Mouse (Mus musculus) erythroblast, embryonic 14.5 days (primary cell): ENCODE data around the gene Zbtb18. TPM values are rescaled to one million over a fixed set of nuclear protein-coding genes. Genes with fewer than 3 reads are reported as not detected.

Experiments used
- H3K27me3 ChIP-seq: 2 replicates; pipeline ENCODE4 v1.6.1; 2012; ENCODE audit warnings: inconsistent platforms; ENCODE audit not compliant: control insufficient read depth
- H3K36me3 ChIP-seq: 2 replicates; pipeline ENCODE4 v1.6.1; 2012; ENCODE audit warnings: mild to moderate bottlenecking, inconsistent platforms; ENCODE audit not compliant: control insufficient read depth
- H3K4me1 ChIP-seq: 2 replicates; pipeline ENCODE4 v1.6.1; 2012; ENCODE audit warnings: inconsistent platforms; ENCODE audit not compliant: control insufficient read depth
- H3K4me3 ChIP-seq: replicated peaks from 2 replicates; pipeline ENCODE3; 2012; ENCODE audit warnings: moderate library complexity, mild to moderate bottlenecking, inconsistent platforms
- H3K9me3 ChIP-seq: 2 replicates; pipeline ENCODE4 v1.6.1; 2012; ENCODE audit warnings: low read length, inconsistent platforms, mixed read lengths; ENCODE audit not compliant: control insufficient read depth
- GATA1 ChIP-seq: IDR thresholded peaks from 2 replicates; pipeline ENCODE4 v1.6.1; 2012; ENCODE audit warnings: low read length, inconsistent platforms, mixed read lengths
- TAL1 ChIP-seq: IDR thresholded peaks from 3 replicates; pipeline ENCODE4 v1.6.1; 2012; ENCODE audit warnings: low read length, inconsistent platforms, mixed read lengths
- polyA plus RNA-seq: library from polyadenylated mRNA; stranded (reverse); fragments of >175 nt; gene quantifications from 2 replicates; pipeline ENCODE4 v1.2.3, GENCODE M21; 2012

The Zbtb18 gene
- 0.26 and 1.0 TPM in 2 replicates for polyA plus RNA-seq

DNA sequence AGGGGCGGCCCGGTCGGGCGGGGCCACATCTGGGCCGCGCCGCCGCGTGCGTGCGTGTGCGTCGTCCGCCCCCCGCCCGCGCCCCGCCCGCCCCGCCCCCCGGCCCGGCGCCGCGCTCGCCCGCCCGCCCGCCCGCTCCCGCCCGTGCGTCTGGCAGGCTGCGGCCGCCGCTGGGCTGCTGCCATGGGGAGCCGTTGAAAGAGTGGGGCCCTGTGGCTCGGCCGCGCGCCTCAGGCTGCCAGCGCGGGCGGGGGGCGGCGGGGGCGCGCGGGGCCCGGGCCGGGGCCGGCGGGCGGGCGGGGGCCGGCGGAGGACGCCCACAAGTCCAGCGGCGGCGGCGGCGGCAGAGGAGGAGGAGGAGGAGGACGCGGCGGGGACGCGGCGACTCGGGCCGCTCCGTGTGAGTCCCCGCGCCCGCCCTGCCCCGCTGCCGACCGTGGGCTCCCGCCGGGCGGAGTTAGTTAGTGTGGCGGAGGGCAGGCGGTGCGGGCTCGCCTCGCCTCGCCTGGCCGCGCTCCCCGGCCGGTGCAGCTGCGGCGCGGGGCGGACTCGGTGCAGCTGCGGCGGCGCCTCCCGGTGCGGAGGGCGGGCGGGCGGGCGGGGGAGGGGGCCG, at the start of gene Zbtb18:
Gene Zbtb18, plus strand, starts transcription at position 156 of the 613 bp plus-strand sequence.
- Histone ChIP-seq H3K9me3 (no peaks in the 10 kb centered on the region), H3K4me3 (peak within 1 kb of the TSS; percentile 91), H3K4me1 (peaks cover 37% of the 10 kb centered on the region), H3K36me3 (peaks cover 5% of the 10 kb centered on the region), H3K27me3 (peaks cover 16% of the 10 kb centered on the region)
- TF ChIP-seq TAL1 = no peak
- TF ChIP-seq GATA1 = no peak

DNA sequence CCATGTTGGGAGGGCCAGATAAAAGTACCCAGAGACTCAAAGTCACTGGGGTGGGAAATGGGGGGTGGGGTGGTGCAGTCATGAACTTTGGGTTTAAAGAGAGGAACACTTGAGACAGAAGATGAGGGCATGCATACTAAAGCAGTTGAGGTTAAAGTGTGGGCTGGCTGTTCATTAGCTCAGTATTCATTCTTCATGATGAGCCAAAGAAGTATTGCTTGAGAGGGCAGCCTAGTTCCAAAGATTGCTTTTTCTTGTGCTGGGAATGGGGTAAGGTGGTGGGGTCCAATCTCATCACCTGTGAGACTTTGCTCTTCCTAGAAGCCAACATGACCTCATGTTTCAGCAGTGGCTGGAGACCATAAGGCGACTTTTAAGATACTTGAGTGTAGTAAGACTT, 44.7 kb upstream of the Zbtb18 start:
- Histone ChIP-seq H3K9me3 (no peaks in the 10 kb centered on the region), H3K36me3 (no peaks in the 10 kb centered on the region)
- no peak for TF ChIP-seq GATA1
- TF ChIP-seq TAL1 = no peak

DNA sequence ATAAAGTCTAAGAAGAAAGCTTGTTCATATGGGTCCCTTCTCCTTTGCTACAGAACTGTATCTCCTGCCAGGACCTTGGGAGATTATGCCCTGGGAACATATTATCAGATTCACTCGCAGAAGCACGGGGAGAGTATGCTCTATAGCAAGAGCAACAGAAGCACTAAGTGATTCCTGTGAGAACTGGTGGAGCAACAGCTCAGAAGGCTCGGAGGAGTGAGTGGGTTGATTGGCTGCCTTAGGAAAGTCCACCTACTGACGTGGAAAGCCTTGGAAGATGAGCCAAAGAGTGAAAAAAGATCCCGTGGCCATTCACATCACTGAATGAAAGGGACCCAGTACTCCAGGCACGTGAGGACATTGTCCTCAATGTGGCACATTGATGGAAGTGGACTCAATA, 37.0 kb upstream of the Zbtb18 start:
- H3K4me3 ChIP-seq = no peak overlapping the region
- no peak for TF ChIP-seq GATA1
- TF ChIP-seq TAL1 = no peak
- H3K4me1 ChIP-seq = no peaks in the 10 kb centered on the region
- no peaks in the 10 kb centered on the region for H3K27me3 ChIP-seq
- no peaks in the 10 kb centered on the region for H3K36me3 ChIP-seq
- H3K9me3 ChIP-seq = no peaks in the 10 kb centered on the region

More for the DNA sequence above, 44.7 kb upstream of the Zbtb18 start:
- no peak overlapping the region for H3K4me3 ChIP-seq
- H3K27me3 ChIP-seq = no peaks in the 10 kb centered on the region
- H3K4me1 ChIP-seq = no peaks in the 10 kb centered on the region

DNA sequence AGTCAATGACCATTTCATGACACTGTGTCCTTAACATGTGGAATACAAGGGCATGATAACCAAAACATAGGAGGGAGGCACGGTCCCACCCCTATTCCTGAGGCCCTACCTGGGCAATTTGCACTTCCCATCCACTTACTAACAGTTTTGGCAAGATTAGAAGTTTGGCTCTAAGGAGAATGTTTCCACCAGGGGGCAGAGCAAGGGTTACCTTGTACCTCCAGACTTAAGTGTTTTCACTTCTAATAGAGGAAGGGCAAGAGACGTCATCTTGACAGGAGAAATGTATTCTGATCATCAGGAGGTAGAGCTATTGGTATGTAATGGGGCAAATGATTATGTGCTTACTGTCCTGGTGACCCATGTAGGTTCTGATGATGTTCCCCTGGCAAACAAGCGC, 33.5 kb upstream of the Zbtb18 start:
- TF ChIP-seq TAL1 = no peak
- no peak for TF ChIP-seq GATA1
- Histone ChIP-seq H3K36me3 (no peaks in the 10 kb centered on the region), H3K27me3 (no peaks in the 10 kb centered on the region), H3K4me1 (no peaks in the 10 kb centered on the region), H3K4me3 (no peak overlapping the region), H3K9me3 (no peaks in the 10 kb centered on the region)

DNA sequence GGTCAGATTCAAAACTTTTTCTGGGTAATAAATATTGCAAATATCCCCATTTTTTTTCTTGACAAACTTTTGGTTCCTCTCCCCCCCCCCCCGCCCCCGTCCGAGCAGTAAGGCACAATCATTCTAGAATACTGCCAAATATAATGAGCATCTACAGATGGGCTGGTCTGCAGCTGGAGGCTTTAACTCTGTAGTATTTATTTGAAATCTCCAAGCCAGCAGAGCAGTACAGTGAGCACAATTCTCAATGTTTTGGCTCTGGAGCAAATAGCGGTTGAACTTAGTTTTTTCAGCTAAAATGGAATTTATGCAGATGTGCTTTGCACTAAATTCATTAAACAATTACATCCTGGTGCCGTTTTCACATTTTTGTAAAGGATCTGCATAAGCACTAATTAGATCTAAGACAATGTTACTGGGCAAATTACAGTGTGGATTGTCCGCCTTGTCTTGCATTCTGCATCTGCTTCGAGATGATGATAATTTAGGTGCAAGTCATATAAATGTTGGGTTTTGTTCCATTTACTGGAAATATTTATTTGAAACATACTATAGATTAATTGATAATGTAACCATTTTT, 31.3 kb upstream of the Zbtb18 start:
- TF ChIP-seq GATA1 (no peak), TAL1 (no peak)

DNA sequence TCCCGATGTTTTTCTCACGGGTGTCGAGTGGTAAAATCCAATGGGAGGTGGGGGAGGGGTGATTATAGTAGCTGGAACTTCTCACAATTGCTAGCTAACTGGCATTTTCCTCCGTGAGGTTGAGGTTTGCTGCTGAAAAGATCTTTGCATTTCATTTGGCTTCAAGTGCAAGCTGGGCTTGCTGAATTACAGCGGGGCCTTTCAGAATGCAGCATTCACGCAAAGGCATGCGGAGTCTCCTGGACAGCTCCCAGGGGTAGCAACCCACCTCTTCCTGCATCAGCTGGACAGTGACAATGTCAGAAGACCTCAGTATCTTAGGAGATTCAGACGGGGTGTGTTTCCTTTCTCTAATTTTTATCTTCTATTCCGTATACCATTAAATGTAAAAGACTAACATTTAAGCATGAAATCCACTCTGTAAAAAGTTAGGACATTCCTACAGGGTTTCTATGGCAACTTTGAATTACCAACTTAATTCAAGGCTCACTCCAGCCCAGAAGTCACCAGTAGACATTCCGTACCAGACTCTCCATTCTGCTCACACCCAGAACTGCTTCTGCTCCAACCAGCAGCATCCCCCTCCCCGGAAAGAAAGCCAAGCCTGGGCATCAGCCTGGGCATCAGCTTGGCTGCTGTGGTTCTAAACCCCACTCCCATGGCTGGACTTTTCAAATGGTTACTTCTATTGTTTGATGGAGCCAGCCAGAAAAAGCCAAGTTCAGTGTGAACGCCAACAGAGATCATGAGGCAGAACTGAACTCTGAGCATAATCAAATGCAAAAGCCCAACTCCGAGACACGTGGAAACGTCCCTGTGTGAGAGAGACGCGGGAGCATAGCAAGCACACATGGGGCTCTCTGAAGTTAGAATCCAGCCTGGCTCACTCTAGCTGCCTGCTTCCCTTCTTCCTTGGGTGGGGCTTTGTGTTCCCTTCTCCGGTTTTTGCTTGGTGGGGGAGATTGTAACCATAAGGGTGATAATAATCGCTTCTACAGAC, 30.5 kb upstream of the Zbtb18 start:
- Histone ChIP-seq H3K36me3 (no peaks in the 10 kb centered on the region), H3K4me1 (no peaks in the 10 kb centered on the region), H3K9me3 (no peaks in the 10 kb centered on the region), H3K4me3 (no peak overlapping the region), H3K27me3 (no peaks in the 10 kb centered on the region)
- TF ChIP-seq TAL1 = no peak
- no peak for TF ChIP-seq GATA1

More for the DNA sequence above, 31.3 kb upstream of the Zbtb18 start:
- H3K36me3 ChIP-seq = no peaks in the 10 kb centered on the region
- no peaks in the 10 kb centered on the region for H3K27me3 ChIP-seq
- H3K9me3 ChIP-seq = no peaks in the 10 kb centered on the region
- H3K4me3 ChIP-seq = no peak overlapping the region
- H3K4me1 ChIP-seq = no peaks in the 10 kb centered on the region

DNA sequence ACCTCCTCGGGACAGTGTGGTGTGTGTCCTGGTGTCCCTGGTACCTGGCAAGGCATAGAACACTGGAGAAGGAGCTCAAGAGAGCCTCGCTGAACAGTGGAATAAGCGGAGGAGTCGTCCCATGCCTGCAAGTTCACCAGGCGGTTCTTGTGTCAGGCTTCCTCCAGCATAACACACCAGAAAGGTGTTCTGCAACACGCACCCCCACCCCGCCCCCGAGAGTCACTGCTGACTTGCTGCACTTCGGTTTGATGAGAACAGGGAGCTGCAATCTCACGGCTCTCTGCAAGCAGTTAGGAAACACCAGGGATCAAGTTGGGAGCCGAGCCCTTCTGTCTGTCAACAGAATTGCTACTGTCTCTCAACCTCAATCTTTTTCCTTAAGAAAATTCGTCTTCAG, 22.8 kb upstream of the Zbtb18 start:
- Histone ChIP-seq H3K9me3 (no peaks in the 10 kb centered on the region), H3K4me1 (no peaks in the 10 kb centered on the region), H3K4me3 (no peak overlapping the region), H3K27me3 (no peaks in the 10 kb centered on the region), H3K36me3 (no peaks in the 10 kb centered on the region)
- TF ChIP-seq TAL1 (no peak), GATA1 (no peak)

DNA sequence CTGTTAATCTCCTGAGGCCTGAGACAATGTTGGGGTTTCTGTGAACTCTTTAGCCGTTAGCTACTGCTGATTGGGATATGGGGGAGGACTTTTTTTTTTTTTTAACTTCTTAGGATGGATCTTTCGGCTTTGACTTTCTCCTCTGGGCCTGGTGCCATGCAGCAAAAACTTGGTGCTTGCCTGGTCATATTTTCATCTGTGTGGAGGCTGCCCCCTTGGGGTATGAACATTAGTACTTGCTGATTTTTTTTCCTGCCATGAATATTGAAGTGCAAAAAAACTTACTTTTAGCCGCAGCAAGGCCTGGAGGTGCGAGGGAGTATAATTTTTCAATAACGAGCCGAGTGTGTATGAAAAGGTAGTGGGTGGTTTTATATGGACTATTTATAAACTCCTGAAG, 22.0 kb upstream of the Zbtb18 start:
- Histone ChIP-seq H3K4me1 (no peaks in the 10 kb centered on the region), H3K36me3 (no peaks in the 10 kb centered on the region), H3K27me3 (no peaks in the 10 kb centered on the region), H3K4me3 (no peak overlapping the region), H3K9me3 (no peaks in the 10 kb centered on the region)
- no peak for TF ChIP-seq TAL1
- no peak for TF ChIP-seq GATA1

DNA sequence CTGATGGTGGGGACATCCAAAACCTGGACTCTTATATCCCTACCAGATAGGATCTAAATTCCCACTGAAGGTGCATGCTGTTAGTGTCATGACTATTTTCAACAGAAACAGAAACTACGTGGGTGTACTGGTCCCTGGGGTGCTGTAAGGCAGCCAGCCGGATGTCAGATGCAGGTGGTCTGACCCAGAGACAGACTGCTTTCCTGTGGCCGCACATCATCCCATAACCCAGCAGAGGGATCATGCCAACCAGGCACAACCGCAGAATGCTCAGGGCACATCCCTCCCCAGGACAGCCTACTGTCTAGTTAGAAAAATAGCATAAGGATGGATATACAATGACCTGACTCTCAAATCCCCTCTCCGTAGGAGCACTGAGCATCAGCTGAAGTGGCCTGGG, 14.3 kb upstream of the Zbtb18 start:
- Histone ChIP-seq H3K27me3 (no peaks in the 10 kb centered on the region), H3K9me3 (no peaks in the 10 kb centered on the region), H3K36me3 (no peaks in the 10 kb centered on the region), H3K4me3 (no peak overlapping the region), H3K4me1 (no peaks in the 10 kb centered on the region)
- no peak for TF ChIP-seq TAL1
- no peak for TF ChIP-seq GATA1
